Mouse (Mus musculus): ENCODE measurements around the gene Kmt2b. TPM values are rescaled to one million over a fixed set of nuclear protein-coding genes. Genes with fewer than 3 reads are reported as not detected.

Gene Kmt2b
- total RNA-seq, 2 experiments from 2014 or later: 42.3 to 53.4 TPM

GRCm38 (mm10) chr7:30564970-30565571 is 23.5 kb downstream of the Kmt2b start, which contains the start of gene Igflr1:
Gene Igflr1 (plus strand): TSS chr7:30565427.
- no peak for DNase-seq

- no peak for DNase-seq
Measured at GRCm38 (mm10) chr7:30563906-30564280, 24.6 kb downstream of the Kmt2b start.

DNA sequence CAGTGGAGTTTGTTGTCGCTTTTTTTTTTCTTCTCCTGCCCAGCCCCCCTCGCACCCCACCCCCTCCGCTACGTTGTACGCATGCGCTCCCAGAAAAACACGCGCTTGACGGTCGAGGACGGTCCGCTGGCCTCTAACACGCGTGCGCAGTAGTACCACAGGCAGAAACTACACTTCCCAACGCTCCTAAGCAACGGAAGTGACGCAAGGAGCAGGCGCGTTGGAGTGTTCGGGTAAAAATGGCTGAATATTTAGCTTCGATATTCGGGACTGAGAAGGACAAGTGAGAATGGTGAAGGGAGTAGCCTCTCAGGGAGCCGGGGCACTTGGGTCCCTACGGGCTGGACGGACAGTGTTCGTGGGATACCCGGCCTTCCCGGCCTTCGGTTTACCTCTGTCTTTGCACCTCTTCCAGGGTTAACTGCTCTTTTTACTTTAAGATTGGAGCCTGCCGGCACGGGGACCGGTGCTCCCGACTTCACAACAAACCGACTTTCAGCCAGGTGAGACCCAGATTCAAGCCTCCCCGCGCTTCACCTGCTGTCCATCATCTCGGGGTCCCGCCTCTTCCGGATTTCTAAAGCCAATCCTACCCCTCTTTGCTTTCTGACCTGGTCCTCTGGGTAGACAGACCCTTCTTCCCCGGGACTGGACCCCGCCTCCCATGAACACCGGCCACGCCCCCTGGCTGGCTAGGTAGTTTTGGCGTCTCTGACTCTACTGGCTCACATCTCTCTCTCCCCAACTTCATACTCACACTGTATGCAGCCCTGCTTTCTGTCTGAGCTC is 25.2 kb downstream of the Kmt2b start, which contains the start of the genes U2af1l4, Gm49396 and Psenen:
Gene U2af1l4, plus strand, starts transcription at position 185 of the 789 bp plus-strand sequence.
Gene Gm49396, plus strand, starts transcription at position 228 of the 789 bp plus-strand sequence.
Gene Psenen, minus strand, starts transcription at position 511 of the 789 bp plus-strand sequence.
- peak; percentile 92 to 94 for DNase-seq

DNA sequence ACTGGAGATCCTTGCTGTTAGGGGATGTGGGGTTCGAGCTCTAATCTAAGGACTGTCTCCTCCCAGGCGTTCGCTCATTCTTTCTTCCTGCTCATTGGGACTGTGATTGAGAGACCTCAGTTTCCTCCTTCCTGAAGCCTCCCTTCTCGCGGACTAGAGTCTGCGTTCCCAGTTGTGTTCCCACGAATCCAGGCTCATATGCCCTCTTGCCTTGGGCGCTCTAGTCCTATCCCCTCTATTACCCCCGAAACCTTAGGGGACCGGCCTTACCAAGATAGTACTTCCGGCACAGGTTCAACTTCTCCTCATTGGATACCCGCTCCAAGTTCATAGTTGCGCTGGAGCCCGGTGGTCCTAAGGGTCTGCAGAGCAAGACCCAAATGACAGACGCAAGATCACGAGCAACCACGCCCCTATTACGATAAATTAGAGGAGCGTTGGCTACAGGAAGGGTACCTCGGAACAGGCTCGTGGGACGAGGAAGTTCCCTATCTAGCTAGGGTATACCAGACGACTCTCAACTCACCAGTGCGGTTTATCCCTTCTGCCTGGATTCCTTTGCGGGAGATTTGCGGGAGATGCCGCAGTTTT is 25.9 kb downstream of the Kmt2b start:
- peak in 1 of 2 experiments; percentile 58 for DNase-seq

DNA sequence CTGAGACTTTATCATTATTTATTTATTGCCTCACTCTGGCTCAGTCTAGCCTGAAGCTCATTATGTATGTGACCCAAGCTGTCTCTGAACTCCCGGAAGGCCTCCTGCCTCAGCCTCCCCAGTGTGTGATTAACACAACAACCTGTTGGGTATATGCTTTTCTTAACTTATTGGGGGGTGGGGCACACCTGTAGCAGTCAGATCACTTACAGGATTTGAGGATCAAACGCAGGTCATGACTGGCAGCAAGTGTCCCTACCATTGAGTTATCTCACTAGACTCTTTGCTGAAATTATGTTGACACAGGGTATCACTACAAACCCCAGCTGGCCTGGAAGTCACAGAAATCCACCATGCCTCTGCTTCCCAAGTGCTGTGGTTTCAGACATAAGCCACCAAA is 28.2 kb downstream of the Kmt2b start:
- DNase-seq: no peak

GRCm38 (mm10) chr7:30559443-30559954 is 29.0 kb downstream of the Kmt2b start, which contains the start of gene Lin37:
Gene Lin37 (minus strand): TSS chr7:30559838.
- peak; percentile 97 to 99 for DNase-seq

DNA sequence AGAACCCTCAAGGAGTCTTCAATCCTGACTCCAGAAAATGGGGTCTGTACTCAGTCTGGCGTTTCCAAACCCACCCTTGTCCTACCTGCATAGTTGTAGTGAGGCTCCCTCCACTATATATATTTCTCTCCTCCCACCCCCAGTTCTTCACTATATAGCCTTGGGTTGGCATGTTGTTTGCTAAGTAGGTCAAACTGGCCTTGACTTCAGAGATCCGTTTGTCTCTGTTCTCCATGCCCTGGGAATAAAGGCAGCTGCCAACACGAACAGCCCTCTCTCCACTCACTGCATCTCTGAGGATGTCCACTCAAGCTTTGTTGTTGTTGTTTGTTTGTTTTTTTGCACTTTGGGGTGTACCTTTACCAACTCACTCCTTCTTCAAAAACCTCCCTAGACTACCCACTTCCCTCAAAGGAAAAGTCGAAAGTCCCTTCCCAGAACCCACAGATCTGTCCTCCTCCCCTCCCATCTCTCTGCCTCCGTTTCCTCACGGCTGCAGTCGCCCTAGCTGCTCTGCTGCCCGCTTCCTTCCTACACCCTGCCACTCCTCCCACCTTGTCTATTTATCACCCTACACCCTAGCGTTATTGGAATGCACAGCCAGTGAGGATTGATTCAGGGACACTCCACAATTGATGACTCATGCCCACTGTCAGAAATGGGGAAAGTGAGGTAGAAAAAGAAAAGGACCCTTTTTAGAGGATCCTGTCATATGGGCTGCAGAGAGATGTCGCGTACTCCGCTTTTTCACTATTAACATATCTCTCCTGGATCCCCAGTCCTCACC is 29.7 kb downstream of the Kmt2b start:
- DNase-seq: no peak

DNA sequence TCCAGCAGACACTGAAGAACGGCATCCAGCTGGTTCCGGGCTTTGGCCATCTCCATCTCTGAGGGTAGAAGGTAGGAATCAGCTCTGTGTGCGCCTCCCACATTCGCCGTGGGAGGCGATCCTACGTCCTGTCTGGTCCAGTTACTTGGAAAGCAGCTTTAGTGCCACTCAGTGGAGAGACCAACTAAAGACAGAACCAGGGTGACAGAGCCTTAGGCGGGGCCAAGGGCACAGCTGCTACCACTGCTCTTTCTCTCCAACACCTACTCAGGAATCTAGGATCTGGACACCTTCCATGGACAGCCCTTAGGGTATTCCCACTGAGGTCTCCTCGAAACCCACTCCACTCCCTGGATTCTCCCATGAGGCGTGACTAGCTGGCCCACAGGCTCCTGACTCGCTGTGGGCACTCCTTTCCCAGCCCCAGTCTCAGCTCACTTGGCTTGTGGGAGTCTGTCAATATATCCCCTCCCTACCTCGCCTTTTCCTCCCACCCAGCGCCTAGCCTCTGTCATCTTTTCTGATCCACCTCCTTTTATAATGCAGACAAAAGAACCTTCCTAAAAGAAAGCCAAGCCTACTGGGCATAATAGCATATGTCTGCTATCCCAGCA is 30.5 kb downstream of the Kmt2b start:
- DNase-seq: no peak

DNA sequence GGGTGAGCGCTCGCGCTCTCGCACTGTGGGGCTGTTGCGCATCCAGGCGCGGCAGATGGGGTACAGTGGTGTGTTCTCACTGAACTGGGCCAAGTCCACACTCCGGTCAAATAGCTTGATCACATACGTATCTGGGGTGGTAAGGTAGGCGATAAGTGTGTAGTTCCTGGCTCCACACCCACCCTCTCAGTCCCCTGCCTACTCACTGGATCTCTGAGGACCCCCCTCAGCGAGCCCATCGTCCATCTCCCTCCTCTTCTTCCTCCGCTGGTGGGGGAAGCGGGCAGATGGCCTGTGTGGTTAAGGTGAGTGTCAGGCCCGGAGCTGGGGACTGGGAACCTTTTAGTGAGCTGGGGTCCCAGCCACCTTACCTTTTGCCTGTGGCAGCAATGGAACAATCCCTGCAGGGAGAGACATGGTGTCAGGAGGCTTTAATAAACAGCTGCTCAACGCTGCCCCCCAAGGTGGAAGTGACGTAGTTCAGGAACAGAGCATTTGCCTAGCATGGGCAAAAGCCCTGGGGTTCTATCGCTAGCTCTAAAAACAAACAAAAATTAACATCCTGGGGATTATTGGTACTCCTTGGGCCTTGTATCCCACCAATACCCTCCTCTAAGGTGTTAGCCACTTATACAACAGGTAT is 31.5 kb downstream of the Kmt2b start:
- DNase-seq: no peak

DNA sequence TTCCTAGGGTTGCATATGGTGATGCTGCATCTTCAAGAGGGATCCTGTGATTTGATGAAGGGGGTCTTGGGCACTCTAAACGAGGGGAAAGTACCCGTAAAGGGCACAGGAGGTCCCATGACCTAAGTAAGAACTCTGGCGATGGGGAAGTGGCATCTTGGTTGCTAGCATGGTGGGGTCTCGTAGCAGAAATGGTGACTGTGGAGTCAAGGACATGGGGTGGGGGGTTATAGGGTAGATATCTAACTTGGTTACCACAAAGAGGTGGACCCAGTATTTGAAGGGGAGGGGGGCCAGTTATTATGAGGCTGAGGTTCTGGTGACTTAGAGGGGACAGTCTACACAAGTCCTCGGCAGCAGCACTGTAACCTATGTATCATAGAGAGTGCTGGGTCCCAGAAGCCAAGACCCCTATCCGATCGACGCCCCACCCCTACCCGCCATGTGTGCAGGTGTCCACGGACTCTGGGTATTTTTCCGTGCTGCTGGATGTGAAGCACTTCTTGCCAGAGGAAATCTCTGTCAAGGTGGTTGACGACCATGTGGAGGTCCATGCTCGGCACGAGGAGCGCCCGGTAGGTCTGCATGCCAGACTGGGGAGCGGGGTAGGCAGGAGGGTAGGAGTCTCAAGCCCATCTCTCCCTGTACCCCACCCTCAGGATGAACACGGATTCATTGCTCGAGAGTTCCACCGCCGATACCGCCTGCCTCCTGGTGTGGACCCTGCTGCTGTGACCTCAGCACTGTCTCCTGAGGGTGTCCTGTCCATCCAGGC is 34.5 kb downstream of the Kmt2b start:
- DNase-seq: no peak

DNA sequence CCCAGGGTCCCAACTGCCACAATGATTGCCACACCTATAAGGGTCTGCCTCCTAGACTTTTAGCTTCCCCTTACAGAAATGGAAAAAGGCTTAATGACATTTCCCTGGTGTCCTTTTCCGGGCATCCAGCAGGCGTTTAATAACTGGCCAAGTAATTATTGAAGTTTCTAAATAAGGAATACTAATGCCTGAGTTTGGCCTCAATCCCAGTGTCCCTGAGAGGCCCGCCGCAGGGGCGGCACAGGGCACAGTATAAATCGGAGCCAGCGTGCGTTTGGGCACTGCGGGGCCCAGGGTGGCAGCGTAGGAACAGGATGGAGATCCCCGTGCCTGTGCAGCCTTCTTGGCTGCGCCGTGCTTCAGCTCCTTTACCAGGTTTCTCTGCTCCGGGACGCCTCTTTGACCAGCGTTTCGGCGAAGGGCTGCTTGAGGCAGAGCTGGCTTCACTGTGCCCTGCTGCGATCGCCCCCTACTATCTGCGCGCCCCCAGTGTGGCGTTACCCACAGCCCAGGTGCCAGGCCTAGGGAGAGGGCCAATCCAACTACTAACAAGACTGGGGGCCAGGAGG is 35.4 kb downstream of the Kmt2b start:
- DNase-seq: peak in 1 of 2 experiments; percentile 54

- DNase-seq: peak; percentile 95
Measured at GRCm38 (mm10) chr7:30552102-30553020, 36.2 kb downstream of the Kmt2b start, which contains the start of the genes Hspb6 and Proser3. Gene Hspb6 (plus strand): TSS chr7:30552178. Gene Proser3 (minus strand): TSS chr7:30552299.

- DNase-seq: peak in 1 of 2 experiments; percentile 29
Measured at GRCm38 (mm10) chr7:30551445-30552101, 37.0 kb downstream of the Kmt2b start.

DNA sequence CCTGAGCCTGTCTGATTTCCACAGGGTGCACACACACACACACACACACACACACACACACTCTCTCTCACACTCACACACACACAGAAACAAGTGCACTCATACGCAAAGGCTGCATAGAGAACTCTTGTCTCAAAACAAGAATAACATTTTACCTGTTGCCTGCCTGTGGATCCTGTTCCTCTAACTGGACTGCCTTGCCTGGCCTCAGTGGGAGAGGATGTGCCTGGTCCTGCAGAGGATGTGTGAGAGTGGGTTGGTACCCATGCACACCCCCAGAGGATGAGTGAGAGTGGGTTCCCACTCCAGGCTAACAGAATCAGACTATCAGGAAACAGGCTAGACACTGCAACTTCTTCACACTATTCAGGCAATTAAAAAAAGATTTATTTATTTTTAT is 37.9 kb downstream of the Kmt2b start:
- DNase-seq: no peak

- no peak for DNase-seq
Measured at GRCm38 (mm10) chr7:30549880-30550279, 38.6 kb downstream of the Kmt2b start.

GRCm38 (mm10) chr7:30544327-30544726 is 44.2 kb downstream of the Kmt2b start:
- DNase-seq: no peak

DNA sequence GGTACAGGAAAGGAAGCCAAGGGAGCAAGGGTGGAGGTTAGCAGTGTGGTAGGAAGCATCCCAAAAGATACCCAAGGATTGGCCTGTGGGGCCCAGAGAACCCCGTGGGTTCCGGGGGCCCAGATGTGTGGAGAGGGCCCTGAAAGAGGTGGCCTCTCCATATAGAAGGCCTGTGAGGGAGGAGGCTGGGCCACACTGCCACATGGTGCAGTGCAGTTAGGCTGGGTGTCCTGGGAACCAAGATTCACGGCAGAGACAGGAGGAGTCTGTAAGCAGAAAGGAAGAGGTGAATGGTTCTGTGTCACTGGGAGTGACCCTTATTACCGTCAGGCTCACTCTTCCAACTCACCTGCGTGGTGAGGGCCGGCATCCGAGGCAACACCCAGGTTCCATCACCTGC is 48.0 kb downstream of the Kmt2b start:
- DNase-seq: no peak

All from layer of hippocampus, postnatal 36 days (tissue).